Mouse (Mus musculus): ENCODE measurements around the gene Gpr37l1.
"Not testable (repeated sequence)": the region's sequence is repeated elsewhere in the genome, so short reads cannot be mapped to it uniquely, and the experiment has no call there.

GRCm38 (mm10) chr1:135194335-135194734, 26.9 kb upstream of the Gpr37l1 start:
- not testable (repeated sequence) for TF ChIP-seq CTCF, EP300 (IDR thresholded peaks at IDR 0.05; ENCODE audit: low read depth)

Measured in liver, postnatal 0 days (tissue).